Mouse (Mus musculus) lung, embryonic 14.5 days (tissue): Measurements from ENCODE around the gene Oog1. TPM values are rescaled to one million over a fixed set of nuclear protein-coding genes. Genes with fewer than 3 reads are reported as not detected.
"Not testable (repeated sequence)": the region's sequence is repeated elsewhere in the genome, so short reads cannot be mapped to it uniquely, and the experiment has no call there.

Experiments
- ATAC-seq: fragments of 200-750 bp; cut with Nextera tagmentation; 2 replicates; pipeline ENCODE4 v1.8.0; 2017; ENCODE audit warnings: mild to moderate bottlenecking, moderate TSS enrichment, moderate library complexity; ENCODE audit not compliant: insufficient read depth
- DNase-seq: peaks from one replicate; pipeline ENCODE4 v3.0.0-alpha.2; 2015
- H3K27ac ChIP-seq: fragments of 300-500 bp; sonication (generic); 2 replicates; pipeline ENCODE4 v1.5.1; 2014; ENCODE audit warnings: low read depth, mild to moderate bottlenecking, moderate library complexity
- H3K27me3 ChIP-seq: fragments of 300-500 bp; sonication (generic); 2 replicates; pipeline ENCODE4 v1.6.1; 2014; ENCODE audit warnings: low read length, control low read depth; ENCODE audit not compliant: insufficient read depth
- H3K36me3 ChIP-seq: fragments of 300-500 bp; sonication (generic); 2 replicates; pipeline ENCODE4 v1.6.1; 2014; ENCODE audit warnings: control low read depth; ENCODE audit not compliant: insufficient read depth
- H3K4me1 ChIP-seq: fragments of 300-500 bp; sonication (generic); 2 replicates; pipeline ENCODE4 v1.6.1; 2014; ENCODE audit warnings: antibody characterized with exemption, control low read depth; ENCODE audit not compliant: insufficient read depth
- H3K4me2 ChIP-seq: fragments of 300-500 bp; sonication (generic); 2 replicates; pipeline ENCODE4 v1.6.1; 2014; ENCODE audit warnings: mild to moderate bottlenecking
- H3K4me3 ChIP-seq: fragments of 300-500 bp; sonication (generic); 2 replicates; pipeline ENCODE4 v1.5.1; 2014; ENCODE audit warnings: low read depth, low read length
- H3K9ac ChIP-seq: fragments of 300-500 bp; sonication (generic); 2 replicates; pipeline ENCODE4 v1.6.1; 2014
- H3K9me3 ChIP-seq: fragments of 300-500 bp; sonication (generic); 2 replicates; pipeline ENCODE4 v1.6.1; 2016; ENCODE audit warnings: low read depth, low read length, control low read depth
- WGBS: fragments of 180-500 bp; shearing (Covaris S2); extraction: QIAGEN DNeasy Blood & Tissue Kit; methylation state at CpG from one replicate; pipeline ENCODE4 v1.1.7; 2014; 5-methylcytosine and 5-hydroxymethylcytosine counted together
- polyA plus RNA-seq: library from polyadenylated mRNA; unstranded; fragments of >200 nt; fragmentation: Nextera tagmentation; extraction: Ambion mirVana; gene quantifications from 2 replicates; pipeline ENCODE4 v1.2.1, GENCODE M21; 2014

Gene Oog1
- polyA plus RNA-seq: not detected in 2 replicates

GRCm38 (mm10) chr12:87602388-87602787, at the start of gene Oog1:
TSS of gene Oog1 (plus strand) at chr12:87602688.
- not testable (repeated sequence) for ATAC-seq, H3K36me3 ChIP-seq, H3K27me3 ChIP-seq, DNase-seq, H3K27ac ChIP-seq, H3K4me1 ChIP-seq, H3K4me2 ChIP-seq, H3K4me3 ChIP-seq, H3K9ac ChIP-seq, H3K9me3 ChIP-seq
- 75% methylated on average over 1 of the region's 2 CpGs for WGBS

- DNase-seq, H3K4me2 ChIP-seq, H3K9ac ChIP-seq, ATAC-seq, H3K27ac ChIP-seq, H3K27me3 ChIP-seq, H3K9me3 ChIP-seq, H3K4me3 ChIP-seq, H3K4me1 ChIP-seq, H3K36me3 ChIP-seq: not testable (repeated sequence)
- WGBS: 6% methylated on average over 2 of the region's 2 CpGs
Measured at GRCm38 (mm10) chr12:87601388-87601787, 1.1 kb upstream of the Oog1 start.

GRCm38 (mm10) chr12:87618569-87618968, 16.1 kb downstream of the Oog1 start, which contains the start of gene Gm4027:
TSS of gene Gm4027 (plus strand) at chr12:87618869.
- not testable (repeated sequence) for H3K27me3 ChIP-seq, H3K9ac ChIP-seq, ATAC-seq, H3K36me3 ChIP-seq, H3K4me3 ChIP-seq, H3K4me2 ChIP-seq, H3K4me1 ChIP-seq, H3K9me3 ChIP-seq, DNase-seq, H3K27ac ChIP-seq
- WGBS: 74% methylated on average over 5 of the region's 7 CpGs

GRCm38 (mm10) chr12:87644520-87644919, 42.0 kb downstream of the Oog1 start, which contains the start of gene Gm16381:
TSS of gene Gm16381 (minus strand) at chr12:87644620.
- 61% methylated on average over 1 of the region's 2 CpGs for WGBS

GRCm38 (mm10) chr12:87652916-87653703, 50.6 kb downstream of the Oog1 start:
- WGBS: 50% methylated on average over 1 of the region's 4 CpGs
- H3K36me3 ChIP-seq, H3K27me3 ChIP-seq, H3K4me2 ChIP-seq, DNase-seq, H3K9me3 ChIP-seq, H3K27ac ChIP-seq, H3K4me1 ChIP-seq, ATAC-seq, H3K9ac ChIP-seq, H3K4me3 ChIP-seq: not testable (repeated sequence)

More at GRCm38 (mm10) chr12:87644520-87644919, 42.0 kb downstream of the Oog1 start, which contains the start of gene Gm16381:
- not testable (repeated sequence) for H3K27ac ChIP-seq, H3K4me2 ChIP-seq, H3K27me3 ChIP-seq, H3K9me3 ChIP-seq, H3K9ac ChIP-seq, ATAC-seq, H3K4me3 ChIP-seq, H3K36me3 ChIP-seq, H3K4me1 ChIP-seq, DNase-seq

Other genes with a start within 250 kb of the Oog1 start
- 94.6 and 103 TPM in 2 replicates for gene Sptlc2, start 214.3 kb upstream of the Oog1 start, polyA plus RNA-seq
- gene Slirp, start 158.8 kb upstream of the Oog1 start, polyA plus RNA-seq: 287 and 308 TPM in 2 replicates
- gene Alkbh1, start 158.7 kb upstream of the Oog1 start, polyA plus RNA-seq: 49.8 and 62.9 TPM in 2 replicates
- 126 and 131 TPM in 2 replicates for gene Snw1, start 130.4 kb upstream of the Oog1 start, polyA plus RNA-seq
- not detected in 2 replicates for gene Gm5788, start 108.0 kb upstream of the Oog1 start, polyA plus RNA-seq
- not detected in 2 replicates for gene Gm8300, start 88.4 kb upstream of the Oog1 start, polyA plus RNA-seq
- gene Gm4027, start 16.2 kb downstream of the Oog1 start, polyA plus RNA-seq: not detected in 2 replicates
- not detected in 2 replicates for gene Gm16381, start 41.9 kb downstream of the Oog1 start, polyA plus RNA-seq
- not detected in 2 replicates for gene Gm21319, start 173.1 kb downstream of the Oog1 start, polyA plus RNA-seq
- gene Gm21936, start 192.8 kb downstream of the Oog1 start, polyA plus RNA-seq: not detected in 2 replicates
- not detected in 2 replicates for gene BB287469, start 213.9 kb downstream of the Oog1 start, polyA plus RNA-seq
- gene Gm2001, start 239.7 kb downstream of the Oog1 start, polyA plus RNA-seq: not detected in 2 replicates